Mouse (Mus musculus): ENCODE measurements around the gene Taf10.

Gene Taf10

DNA sequence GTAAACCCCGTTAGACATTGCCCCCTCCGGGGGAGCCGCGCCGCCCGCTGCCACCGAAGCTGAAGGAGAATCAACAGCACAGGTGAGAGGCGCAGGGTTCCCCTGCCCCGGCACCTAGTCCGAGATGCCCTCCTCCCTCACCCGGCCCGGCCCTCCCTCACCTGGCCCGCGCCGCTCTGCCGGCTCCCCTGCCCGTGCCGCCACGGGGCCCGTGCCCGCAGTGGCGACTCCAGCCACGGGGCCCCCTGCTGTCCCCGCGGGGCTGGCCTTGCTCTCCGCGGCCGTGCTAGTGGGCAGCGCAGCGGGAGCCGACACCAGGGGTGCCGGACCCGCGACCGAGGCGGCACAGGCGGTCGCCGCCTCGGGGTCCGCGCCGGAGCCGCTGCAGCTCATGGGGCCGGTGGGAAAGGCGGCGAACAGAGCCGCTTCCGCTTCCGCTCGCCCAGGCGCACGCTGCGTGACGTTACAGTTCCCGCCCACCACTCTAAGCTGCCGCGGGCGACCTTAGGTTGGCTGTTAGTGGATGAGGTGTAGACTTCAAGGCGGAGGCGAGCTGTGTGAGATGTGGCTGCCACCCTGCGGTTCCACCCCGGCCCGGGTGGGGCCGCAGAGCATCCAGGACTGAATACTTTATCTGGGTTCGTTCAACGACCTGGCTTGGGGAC lies at the start of gene Taf10:
Gene Taf10, minus strand, starts transcription at position 436 of the 665 bp plus-strand sequence.
- DNase-seq = peak; percentile 89

- peak; percentile 34 for DNase-seq
Observed at GRCm38 (mm10) chr7:105793701-105794100, 49.5 kb upstream of the Taf10 start.

DNA sequence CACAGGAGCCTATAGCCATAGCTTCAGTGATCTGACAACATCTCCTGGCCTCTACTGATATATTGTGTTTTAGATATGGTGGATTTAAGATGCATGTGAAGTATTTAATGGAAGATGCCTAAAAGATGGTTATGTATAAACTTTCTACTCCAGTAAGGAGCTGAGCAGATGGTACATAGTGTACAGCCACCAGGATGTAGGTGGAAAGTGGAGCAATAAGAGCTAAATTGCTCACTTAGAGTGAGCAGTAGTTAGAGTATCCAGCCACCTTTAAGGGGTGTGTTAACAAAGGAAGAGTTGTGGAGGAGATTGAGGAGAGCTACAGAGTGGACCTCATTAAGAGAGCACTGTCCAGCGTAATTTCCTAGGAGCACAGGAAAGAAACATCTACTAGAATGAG lies 47.0 kb upstream of the Taf10 start:
- DNase-seq = no peak

DNA sequence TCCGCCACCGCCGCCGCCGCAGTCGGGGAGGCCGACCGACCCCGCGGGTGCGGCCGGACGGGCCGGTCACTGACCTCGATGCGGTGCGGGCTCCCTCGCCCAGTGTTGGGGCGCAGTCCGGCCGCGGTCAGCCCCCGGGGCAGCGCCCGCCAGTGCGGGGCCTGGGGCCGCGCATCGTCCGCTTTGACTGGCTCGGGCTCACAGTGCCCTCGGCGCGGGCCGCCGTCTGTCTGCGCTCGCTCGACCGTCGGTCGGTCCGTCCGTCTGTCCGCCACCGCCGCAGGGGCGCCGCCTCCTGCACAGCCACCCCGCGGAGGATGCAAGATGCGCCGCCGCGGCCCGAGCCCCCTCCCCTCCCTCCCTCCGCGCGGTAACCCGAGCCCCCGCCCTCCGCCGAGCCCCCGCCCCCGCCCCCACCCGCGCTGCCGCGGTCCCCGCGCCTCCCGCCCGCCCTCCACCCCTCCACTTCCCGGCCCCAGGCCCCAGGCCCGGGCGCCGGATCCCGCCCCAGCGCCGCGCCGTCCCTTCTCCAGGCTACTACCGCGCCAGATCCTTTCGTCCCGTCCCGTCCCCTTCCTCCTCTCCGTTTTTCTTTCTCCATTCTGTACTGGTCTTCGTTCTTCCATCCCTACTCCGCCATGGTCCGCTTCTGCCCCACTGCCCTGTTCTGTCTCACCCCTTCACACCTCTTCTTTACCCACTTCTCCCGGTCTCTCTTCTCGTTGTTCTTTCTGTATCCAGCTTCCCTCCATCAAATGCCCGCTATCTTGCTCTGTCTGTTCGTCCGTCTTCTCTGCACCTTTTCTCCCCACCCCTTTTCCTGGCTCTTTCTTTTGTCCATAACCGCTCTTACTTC lies 43.4 kb upstream of the Taf10 start, which contains the start of gene Dchs1:
Gene Dchs1, minus strand, starts transcription at position 370 of the 856 bp plus-strand sequence.
- DNase-seq = no peak

DNA sequence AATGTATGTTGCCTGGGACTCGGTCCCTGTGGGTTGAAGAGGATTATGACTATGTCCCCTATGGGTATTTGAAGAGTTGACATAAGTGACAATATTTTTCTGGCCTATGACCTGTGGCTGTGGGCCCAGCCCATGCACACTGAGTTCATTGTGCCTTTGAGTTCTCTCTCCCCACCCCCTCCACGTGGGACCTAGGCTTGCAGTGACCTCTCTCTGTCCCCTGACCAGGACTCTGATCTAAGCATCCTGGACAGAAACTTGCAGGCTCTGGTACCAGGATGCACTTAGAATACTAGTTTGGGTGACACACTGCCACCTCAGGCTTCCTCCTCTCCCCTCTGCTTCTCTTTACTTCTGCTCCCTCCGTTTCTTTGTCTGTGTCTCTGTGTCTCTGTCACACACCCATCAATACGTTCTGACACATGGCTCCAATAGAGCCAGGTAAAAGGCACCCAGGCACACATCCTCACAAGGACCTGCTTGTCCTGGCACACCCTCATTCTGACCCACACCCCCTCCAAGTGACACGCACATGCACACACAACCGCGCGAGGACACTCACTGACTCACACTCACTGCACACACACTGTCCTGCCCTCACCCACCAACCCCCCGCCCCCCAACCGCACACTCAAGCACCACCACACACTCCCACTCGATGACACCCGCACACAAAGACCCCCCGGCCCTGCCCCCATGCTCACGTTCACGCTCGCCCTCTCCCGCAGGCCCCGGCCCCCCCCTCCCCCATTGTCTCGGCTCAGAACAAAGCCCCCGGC lies 42.5 kb upstream of the Taf10 start:
- DNase-seq = no peak

DNA sequence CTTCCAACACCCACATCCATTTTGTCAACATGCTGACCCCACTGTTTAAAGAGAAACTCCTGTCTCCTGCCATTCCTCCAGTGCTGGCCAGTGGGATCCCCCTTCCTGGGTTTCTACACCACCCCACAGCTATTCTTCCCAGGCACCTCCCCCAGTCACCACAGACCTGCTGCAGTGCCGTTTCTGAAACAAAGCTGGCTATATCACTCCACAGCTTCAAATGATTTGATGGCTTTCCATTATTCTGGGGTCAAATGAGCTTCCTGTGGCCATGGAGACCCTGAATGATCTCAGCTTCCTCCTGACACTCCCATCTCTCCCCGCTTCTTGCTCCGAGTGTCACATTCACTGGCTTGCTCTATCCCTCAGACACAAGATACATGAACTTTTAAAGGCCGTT lies 40.4 kb upstream of the Taf10 start:
- no peak for DNase-seq

- no peak for DNase-seq
Observed at GRCm38 (mm10) chr7:105783861-105784260, 39.7 kb upstream of the Taf10 start.

- peak; percentile 36 for DNase-seq
Observed at GRCm38 (mm10) chr7:105778553-105779265, 34.5 kb upstream of the Taf10 start.

GRCm38 (mm10) chr7:105777797-105778552 lies 33.8 kb upstream of the Taf10 start:
- DNase-seq = peak; percentile 67

GRCm38 (mm10) chr7:105777316-105777715 lies 33.2 kb upstream of the Taf10 start:
- DNase-seq = no peak

DNA sequence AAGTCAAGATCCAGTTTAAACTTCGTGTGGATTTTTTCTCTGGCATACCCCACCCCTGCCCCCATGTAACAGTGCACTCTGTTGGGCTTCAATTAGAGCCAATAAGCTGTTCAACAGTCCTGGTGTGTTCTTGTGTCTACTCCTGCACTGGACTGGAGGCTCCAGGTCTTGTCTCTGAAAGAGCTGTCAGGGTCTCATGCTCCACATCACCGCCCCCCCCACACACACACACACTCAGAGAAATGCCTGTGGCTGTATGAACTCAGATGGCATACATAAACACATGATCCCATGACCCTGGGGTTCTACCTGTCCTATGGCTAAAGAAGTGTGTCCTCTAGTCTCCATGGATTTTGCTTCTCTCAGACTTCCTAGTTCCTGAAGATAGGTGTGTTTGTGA lies 31.9 kb upstream of the Taf10 start:
- no peak for DNase-seq

- peak; percentile 53 for DNase-seq
Observed at GRCm38 (mm10) chr7:105774661-105775060, 30.5 kb upstream of the Taf10 start.

DNA sequence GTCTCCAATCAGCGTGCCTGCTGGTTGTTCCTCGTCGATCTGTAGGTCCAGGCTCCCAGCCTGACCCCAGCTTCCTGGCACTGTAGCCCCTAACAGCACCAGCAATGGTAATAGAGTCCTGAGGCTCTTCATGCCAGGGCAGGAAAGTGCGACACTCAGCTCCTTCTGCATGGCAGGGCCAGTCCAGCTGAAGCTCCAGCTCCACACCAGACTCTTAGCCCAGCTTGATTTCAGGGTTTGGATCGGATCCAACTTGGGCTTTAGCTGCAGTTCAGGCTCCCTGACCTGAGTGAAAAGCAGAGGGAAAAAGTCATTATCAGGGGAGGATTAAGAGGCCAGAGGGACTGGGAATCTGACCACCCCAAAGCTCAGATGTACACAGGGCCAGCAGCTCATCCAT lies 28.9 kb upstream of the Taf10 start:
- no peak for DNase-seq

GRCm38 (mm10) chr7:105772331-105772730 lies 28.2 kb upstream of the Taf10 start:
- no peak for DNase-seq

DNA sequence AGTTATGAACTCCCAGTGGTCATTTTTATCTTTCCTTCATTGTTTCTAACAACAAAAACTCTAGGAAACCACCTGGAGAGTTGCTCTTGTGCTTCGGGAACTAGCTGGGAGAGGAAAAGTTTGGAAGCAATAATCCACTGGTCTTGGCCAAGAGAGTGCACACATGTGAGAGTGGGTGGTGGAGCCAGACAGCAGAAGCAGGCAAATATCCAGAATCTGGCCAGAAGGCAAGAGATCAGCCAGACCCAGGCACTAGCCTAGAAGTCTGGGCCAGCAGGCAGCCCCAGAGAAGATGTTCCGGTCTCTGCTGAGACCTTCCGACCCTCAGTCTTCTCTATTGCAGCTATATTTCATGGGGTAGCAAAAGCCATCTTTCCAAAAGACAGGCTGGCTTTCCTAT lies 25.8 kb upstream of the Taf10 start:
- DNase-seq = no peak

DNA sequence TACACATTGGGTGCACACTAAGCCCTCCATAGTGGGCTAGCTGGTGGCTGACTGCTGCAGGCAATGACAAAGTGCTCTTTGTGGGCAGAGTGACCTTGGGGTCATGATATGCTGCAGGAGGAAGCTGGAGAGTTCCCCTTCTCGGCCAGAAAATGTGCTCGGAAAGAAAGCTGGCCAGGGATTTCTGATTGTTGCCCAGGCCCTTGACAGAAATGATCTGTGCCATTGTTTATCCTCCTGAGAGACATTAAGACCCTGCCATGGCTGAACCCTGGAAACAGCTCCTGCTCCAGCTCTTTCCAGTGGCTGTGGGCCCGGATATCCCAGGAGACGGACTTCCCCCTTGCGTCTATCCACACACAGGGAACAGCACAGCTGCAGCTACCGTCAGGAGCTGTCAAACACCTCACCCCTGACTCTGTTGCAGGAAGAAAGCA lies 23.6 kb upstream of the Taf10 start:
- DNase-seq = peak; percentile 41

- DNase-seq = no peak
Observed at GRCm38 (mm10) chr7:105764331-105764730, 20.2 kb upstream of the Taf10 start.

- DNase-seq = no peak
Observed at GRCm38 (mm10) chr7:105762517-105763270, 18.5 kb upstream of the Taf10 start.

DNA sequence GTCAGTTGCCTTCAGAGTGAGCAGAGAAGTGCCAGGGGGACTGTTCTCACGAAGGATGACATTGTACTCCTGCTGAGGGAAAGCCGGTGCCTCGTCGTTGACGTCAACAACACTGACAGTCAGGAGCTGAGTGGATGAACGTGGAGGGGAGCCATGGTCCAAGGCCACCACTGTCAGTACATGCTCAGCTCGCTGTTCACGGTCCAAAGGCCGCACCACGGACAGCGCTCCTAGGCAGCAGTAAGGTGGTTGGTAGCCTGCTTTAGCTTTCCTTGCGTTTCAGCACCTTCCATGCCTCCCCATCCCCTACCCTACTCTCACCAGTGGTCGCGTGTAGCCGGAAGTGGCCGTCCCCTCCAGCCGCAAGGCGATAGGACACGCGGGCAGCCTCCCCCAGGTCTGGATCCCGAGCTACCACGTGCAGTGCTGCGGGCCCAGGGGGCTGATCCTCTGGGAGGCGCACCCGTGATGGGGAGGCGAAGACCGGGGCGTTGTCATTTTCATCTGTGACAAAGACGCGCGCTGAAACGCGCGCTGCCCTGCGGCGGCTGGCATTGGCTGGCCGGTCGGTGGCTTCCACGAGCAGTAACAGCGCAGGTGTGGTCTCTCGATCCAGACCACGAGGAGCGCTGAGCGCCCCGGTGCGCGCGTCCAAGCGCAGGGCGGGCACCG lies 17.8 kb upstream of the Taf10 start:
- DNase-seq = no peak

DNA sequence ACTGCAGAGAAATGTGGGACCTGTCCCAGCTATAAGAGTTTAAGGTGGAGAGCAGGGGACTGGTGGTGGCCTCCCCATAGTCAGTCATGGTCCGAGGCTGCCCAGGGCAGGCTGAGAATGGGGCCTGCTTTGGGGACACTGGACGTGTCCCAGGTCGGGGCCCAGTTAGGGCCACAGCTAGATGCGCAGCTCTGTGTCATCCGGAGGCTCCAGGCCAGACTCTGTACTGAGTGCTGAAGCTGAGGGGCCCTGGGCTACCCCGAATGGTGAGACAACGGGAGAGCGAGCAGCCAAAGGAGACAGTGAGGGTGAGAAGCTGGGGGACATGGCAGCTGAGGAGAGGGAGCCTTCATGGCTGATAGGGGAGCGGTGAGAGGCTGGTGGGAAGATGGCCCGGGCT lies 9.1 kb upstream of the Taf10 start:
- DNase-seq = no peak

GRCm38 (mm10) chr7:105752716-105753115 lies 8.6 kb upstream of the Taf10 start:
- no peak for DNase-seq

Measured in kidney, adult 9 months (tissue).